Mouse (Mus musculus) heart, embryonic 15.5 days (tissue): ENCODE results near the gene Plekha5. TPM values are rescaled to one million over a fixed set of nuclear protein-coding genes. Genes with fewer than 3 reads are reported as not detected.
"Not testable (repeated sequence)": the region's sequence is repeated elsewhere in the genome, so short reads cannot be mapped to it uniquely, and the experiment has no call there.

Experiments used
- ATAC-seq: fragments of 200-750 bp; cut with Nextera tagmentation; replicated peaks from 2 replicates; pipeline ENCODE4 v1.8.0; 2017; ENCODE audit warnings: low read depth, moderate TSS enrichment; ENCODE audit not compliant: insufficient number of reproducible peaks, insufficient read depth, low FRiP score
- H3K27ac ChIP-seq: fragments of 300-500 bp; sonication (generic); 2 replicates; pipeline ENCODE4 v1.5.1; 2015; ENCODE audit warnings: mild to moderate bottlenecking, inconsistent platforms
- H3K27me3 ChIP-seq: fragments of 300-500 bp; sonication (generic); 2 replicates; pipeline ENCODE4 v1.6.1; 2015; ENCODE audit warnings: inconsistent platforms
- H3K36me3 ChIP-seq: fragments of 300-500 bp; sonication (generic); 2 replicates; pipeline ENCODE4 v1.6.1; 2015; ENCODE audit warnings: mild to moderate bottlenecking, inconsistent platforms
- H3K4me1 ChIP-seq: fragments of 300-500 bp; sonication (generic); replicated peaks from 2 replicates; pipeline ENCODE4 v1.6.1; 2015; ENCODE audit warnings: inconsistent platforms
- H3K4me2 ChIP-seq: fragments of 300-500 bp; sonication (generic); 2 replicates; pipeline ENCODE4 v1.6.1; 2015; ENCODE audit warnings: inconsistent platforms, mild to moderate bottlenecking, moderate library complexity
- H3K4me3 ChIP-seq: fragments of 300-500 bp; sonication (generic); 2 replicates; pipeline ENCODE4 v1.5.1; 2015; ENCODE audit warnings: mild to moderate bottlenecking, inconsistent platforms
- H3K9ac ChIP-seq: fragments of 300-500 bp; sonication (generic); 2 replicates; pipeline ENCODE4 v1.6.1; 2015; ENCODE audit warnings: mild to moderate bottlenecking, inconsistent platforms
- H3K9me3 ChIP-seq: fragments of 300-500 bp; sonication (generic); replicated peaks from 2 replicates; pipeline ENCODE4 v1.6.1; 2016; ENCODE audit warnings: inconsistent platforms
- WGBS: fragments of 180-500 bp; shearing (Covaris S2); methylation state at CpG from one replicate; pipeline ENCODE4 v1.1.7; 2015; ENCODE audit warnings: mixed read lengths; 5-methylcytosine and 5-hydroxymethylcytosine counted together
- polyA plus RNA-seq: library from polyadenylated mRNA; unstranded; fragments of >200 nt; fragmentation: Nextera tagmentation; extraction: Ambion mirVana; gene quantifications from 2 replicates; pipeline ENCODE4 v1.2.1, GENCODE M21; 2015

The Plekha5 gene
- polyA plus RNA-seq, 1 experiment from 2014 or later = 21.6 TPM

DNA sequence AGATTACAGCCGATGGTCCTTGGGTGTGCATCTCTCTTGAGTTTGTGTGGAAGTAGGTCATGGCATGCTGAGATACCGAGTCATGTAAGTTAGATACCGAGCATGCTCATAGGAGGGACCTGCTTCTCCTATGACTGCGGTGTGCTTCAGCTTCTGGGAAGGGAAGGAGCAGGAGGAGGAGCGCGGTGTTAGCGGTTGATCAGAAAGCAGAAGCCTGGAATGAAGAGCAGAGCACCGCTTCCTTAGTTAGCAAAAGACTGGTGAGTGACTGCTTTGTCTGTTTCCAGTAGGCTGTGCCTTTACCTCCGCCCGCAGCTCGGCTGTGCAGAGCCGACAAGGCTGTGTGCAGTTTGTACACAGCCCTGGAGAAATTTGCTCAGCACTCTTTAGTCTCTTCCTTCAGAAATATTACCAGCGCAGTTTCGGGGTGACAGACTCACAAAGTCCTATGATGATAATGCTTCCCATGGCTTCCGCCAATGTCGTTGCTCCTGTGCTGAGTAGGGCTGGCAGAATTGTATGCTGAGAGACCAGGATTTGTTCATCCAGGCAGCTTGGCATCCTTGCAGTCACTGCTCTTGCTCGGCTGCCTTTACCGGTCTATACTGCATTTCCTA is 67.2 kb downstream of the Plekha5 start:
- Histone ChIP-seq H3K4me3 (peak overlapping the region; percentile 14), H3K27me3 (no peaks in the 10 kb centered on the region), H3K9me3 (no peaks in the 10 kb centered on the region), H3K27ac (peak overlapping the region; percentile 56), H3K4me2 (peak overlapping the region; percentile 49), H3K4me1 (peaks cover 25% of the 10 kb centered on the region), H3K36me3 (no peaks in the 10 kb centered on the region), H3K9ac (no peak overlapping the region)
- ATAC-seq = no peak
- 56% methylated on average over 18 of the region's 18 CpGs for WGBS

- Histone ChIP-seq H3K9me3 (no peaks in the 10 kb centered on the region), H3K4me1 (peaks cover 19% of the 10 kb centered on the region), H3K9ac (no peak overlapping the region), H3K27me3 (no peaks in the 10 kb centered on the region), H3K27ac (no peak overlapping the region), H3K4me2 (no peak overlapping the region), H3K36me3 (no peaks in the 10 kb centered on the region), H3K4me3 (no peak overlapping the region)
- no peak for ATAC-seq
- WGBS = 41% methylated on average over 6 of the region's 6 CpGs
These were observed 68.2 kb downstream of the Plekha5 start for GRCm38 (mm10) chr6:140492043-140492442.

GRCm38 (mm10) chr6:140498074-140498473 is 74.2 kb downstream of the Plekha5 start:
- Histone ChIP-seq H3K36me3 (no peaks in the 10 kb centered on the region), H3K4me2 (no peak overlapping the region), H3K4me1 (peaks cover 5% of the 10 kb centered on the region), H3K27me3 (no peaks in the 10 kb centered on the region), H3K27ac (no peak overlapping the region), H3K9me3 (no peaks in the 10 kb centered on the region), H3K4me3 (no peak overlapping the region), H3K9ac (no peak overlapping the region)
- WGBS = 76% methylated on average over 3 of the region's 3 CpGs
- ATAC-seq = no peak

GRCm38 (mm10) chr6:140498958-140499357 is 75.1 kb downstream of the Plekha5 start:
- Histone ChIP-seq H3K4me2 (no peak overlapping the region), H3K4me1 (peaks cover 5% of the 10 kb centered on the region), H3K4me3 (no peak overlapping the region), H3K27me3 (no peaks in the 10 kb centered on the region), H3K36me3 (no peaks in the 10 kb centered on the region), H3K9me3 (no peaks in the 10 kb centered on the region), H3K9ac (no peak overlapping the region), H3K27ac (no peak overlapping the region)
- 56% methylated on average over 4 of the region's 4 CpGs for WGBS
- ATAC-seq = no peak

GRCm38 (mm10) chr6:140500829-140501228 is 77.0 kb downstream of the Plekha5 start:
- not testable (repeated sequence) for H3K36me3 ChIP-seq, H3K9me3 ChIP-seq, H3K4me1 ChIP-seq, H3K27ac ChIP-seq, H3K9ac ChIP-seq, ATAC-seq, H3K27me3 ChIP-seq, H3K4me2 ChIP-seq, H3K4me3 ChIP-seq
- WGBS = 69% methylated on average over 1 of the region's 1 CpGs

GRCm38 (mm10) chr6:140501841-140502240 is 78.0 kb downstream of the Plekha5 start:
- Histone ChIP-seq H3K27me3 (no peaks in the 10 kb centered on the region), H3K9ac (no peak overlapping the region), H3K27ac (no peak overlapping the region), H3K4me3 (no peak overlapping the region), H3K36me3 (no peaks in the 10 kb centered on the region), H3K4me1 (peaks cover 6% of the 10 kb centered on the region), H3K9me3 (no peaks in the 10 kb centered on the region), H3K4me2 (no peak overlapping the region)
- no peak for ATAC-seq
- 84% methylated on average over 7 of the region's 7 CpGs for WGBS

GRCm38 (mm10) chr6:140504796-140505195 is 80.9 kb downstream of the Plekha5 start:
- Histone ChIP-seq H3K4me1 (peaks cover 10% of the 10 kb centered on the region), H3K9ac (no peak overlapping the region), H3K36me3 (no peaks in the 10 kb centered on the region), H3K27ac (no peak overlapping the region), H3K9me3 (no peaks in the 10 kb centered on the region), H3K4me3 (no peak overlapping the region), H3K4me2 (no peak overlapping the region), H3K27me3 (no peaks in the 10 kb centered on the region)
- WGBS = 78% methylated on average over 10 of the region's 10 CpGs
- no peak for ATAC-seq

DNA sequence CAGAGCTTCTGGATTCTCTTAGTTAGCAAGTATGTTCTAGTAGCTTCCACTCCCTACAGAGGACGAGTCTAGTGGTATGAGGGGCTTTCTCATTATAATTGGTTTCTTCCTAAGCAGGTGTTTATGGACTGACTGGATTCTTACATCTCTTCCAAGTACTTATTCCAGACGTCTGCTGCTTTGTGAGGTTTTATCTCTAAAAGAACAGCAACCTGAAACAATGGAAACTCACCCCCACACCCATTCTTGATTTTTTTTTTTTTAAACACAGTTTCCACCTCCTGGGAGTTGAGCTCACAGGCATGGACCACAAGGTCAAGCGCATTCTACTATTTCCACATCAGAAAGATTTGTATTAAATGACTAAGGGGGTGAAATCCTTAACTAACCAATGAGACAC is 83.8 kb downstream of the Plekha5 start:
- H3K27ac ChIP-seq = no peak overlapping the region
- no peak overlapping the region for H3K9ac ChIP-seq
- H3K4me2 ChIP-seq = no peak overlapping the region
- peaks cover 15% of the 10 kb centered on the region for H3K4me1 ChIP-seq
- 58% methylated on average over 3 of the region's 3 CpGs for WGBS
- H3K9me3 ChIP-seq = no peaks in the 10 kb centered on the region
- H3K4me3 ChIP-seq = no peak overlapping the region
- ATAC-seq = no peak
- no peaks in the 10 kb centered on the region for H3K36me3 ChIP-seq
- H3K27me3 ChIP-seq = no peaks in the 10 kb centered on the region

DNA sequence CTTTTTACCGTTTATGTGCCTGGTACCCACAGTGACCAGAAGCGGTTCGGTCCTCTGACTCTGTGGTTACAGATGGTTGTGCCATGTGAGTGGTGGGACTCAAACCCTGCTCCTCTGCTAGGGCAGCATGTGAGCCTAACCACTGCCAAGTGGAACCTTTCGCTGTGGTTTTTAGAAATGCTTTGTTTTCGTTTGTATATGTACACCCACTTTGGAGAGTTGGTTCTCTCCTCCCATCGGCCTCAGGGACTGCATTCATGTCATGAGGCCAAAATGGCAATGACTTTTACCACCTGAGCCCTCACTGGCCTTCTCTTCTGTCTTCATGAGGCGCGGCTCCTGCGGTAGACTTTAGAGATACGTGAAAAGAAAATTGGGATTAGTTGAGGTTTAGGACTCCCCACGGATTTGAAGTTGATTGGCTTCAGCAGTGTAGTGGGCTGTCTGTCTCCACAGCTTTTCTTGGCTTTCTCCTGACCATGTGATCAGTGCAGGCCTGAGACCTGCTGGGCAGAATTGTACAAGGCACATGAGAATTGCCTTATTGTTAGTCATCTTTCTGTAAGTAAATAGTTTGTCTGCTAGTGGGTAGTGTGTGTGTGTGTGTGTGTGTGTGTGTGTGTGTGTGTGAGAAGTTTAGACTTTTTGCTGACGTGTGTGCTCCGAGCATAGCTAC is 84.8 kb downstream of the Plekha5 start:
- WGBS = 84% methylated on average over 13 of the region's 13 CpGs
- Histone ChIP-seq H3K9me3 (no peaks in the 10 kb centered on the region), H3K4me3 (no peak overlapping the region), H3K36me3 (no peaks in the 10 kb centered on the region), H3K27ac (no peak overlapping the region), H3K4me1 (peaks cover 18% of the 10 kb centered on the region), H3K27me3 (no peaks in the 10 kb centered on the region), H3K4me2 (no peak overlapping the region), H3K9ac (no peak overlapping the region)
- ATAC-seq = no peak

DNA sequence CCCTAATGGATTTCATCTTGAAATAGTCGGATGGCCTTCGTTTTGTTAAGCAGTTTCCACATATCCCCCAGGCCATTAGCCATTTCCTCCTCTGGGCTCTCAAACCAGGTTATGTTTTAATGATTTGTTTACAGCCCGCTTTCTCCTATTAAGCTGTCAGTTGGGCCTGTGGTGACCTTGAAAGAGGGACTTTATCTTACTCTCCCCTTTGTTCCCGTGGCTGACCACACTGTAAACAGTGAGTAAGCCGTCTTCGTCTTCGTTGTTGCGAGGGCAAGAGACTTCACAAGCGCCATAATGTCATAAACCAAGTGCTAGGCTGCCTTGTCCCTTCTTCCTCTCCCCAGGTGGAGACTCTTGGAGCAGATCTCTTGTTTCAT is 85.3 kb downstream of the Plekha5 start:
- no peak for ATAC-seq
- WGBS = 55% methylated on average over 9 of the region's 9 CpGs
- H3K4me2 ChIP-seq = no peak overlapping the region
- H3K36me3 ChIP-seq = no peaks in the 10 kb centered on the region
- no peak overlapping the region for H3K27ac ChIP-seq
- no peak overlapping the region for H3K4me3 ChIP-seq
- no peak overlapping the region for H3K9ac ChIP-seq
- peaks cover 18% of the 10 kb centered on the region for H3K4me1 ChIP-seq
- H3K27me3 ChIP-seq = no peaks in the 10 kb centered on the region
- no peaks in the 10 kb centered on the region for H3K9me3 ChIP-seq

DNA sequence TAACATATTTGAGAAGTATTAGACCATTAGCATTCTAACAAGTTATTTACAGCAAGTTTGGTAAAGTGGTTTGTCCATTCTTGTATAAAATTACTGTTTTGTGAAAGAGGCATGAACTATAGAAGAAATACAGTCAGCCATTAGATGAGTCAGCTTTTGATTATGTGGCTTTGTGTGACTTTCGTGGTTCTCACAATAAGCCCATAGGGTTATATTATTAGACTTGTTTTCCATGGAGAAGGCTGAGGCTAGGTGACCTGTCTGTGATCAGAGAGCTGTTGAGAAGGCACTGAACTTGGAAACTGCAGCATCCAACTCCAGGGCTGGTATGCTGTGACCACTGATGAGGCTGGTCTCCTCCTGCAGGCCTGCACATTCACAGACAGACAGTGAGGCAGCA is 88.2 kb downstream of the Plekha5 start:
- ATAC-seq = no peak
- Histone ChIP-seq H3K4me3 (no peak overlapping the region), H3K4me1 (peaks cover 24% of the 10 kb centered on the region), H3K9ac (no peak overlapping the region), H3K4me2 (no peak overlapping the region), H3K36me3 (no peaks in the 10 kb centered on the region), H3K27ac (no peak overlapping the region), H3K27me3 (no peaks in the 10 kb centered on the region), H3K9me3 (no peaks in the 10 kb centered on the region)
- WGBS = 56% methylated on average over 1 of the region's 1 CpGs

GRCm38 (mm10) chr6:140512427-140512826 is 88.6 kb downstream of the Plekha5 start:
- Histone ChIP-seq H3K36me3 (no peaks in the 10 kb centered on the region), H3K4me1 (peaks cover 24% of the 10 kb centered on the region), H3K27ac (no peak overlapping the region; the same call in 1 of the 2 replicates), H3K27me3 (no peaks in the 10 kb centered on the region), H3K9me3 (no peaks in the 10 kb centered on the region), H3K4me2 (no peak overlapping the region), H3K9ac (no peak overlapping the region), H3K4me3 (no peak overlapping the region)
- ATAC-seq = no peak
- 44% methylated on average over 8 of the region's 8 CpGs for WGBS
